Mouse (Mus musculus): ENCODE results near the gene Nfib.

Nfib gene

DNA sequence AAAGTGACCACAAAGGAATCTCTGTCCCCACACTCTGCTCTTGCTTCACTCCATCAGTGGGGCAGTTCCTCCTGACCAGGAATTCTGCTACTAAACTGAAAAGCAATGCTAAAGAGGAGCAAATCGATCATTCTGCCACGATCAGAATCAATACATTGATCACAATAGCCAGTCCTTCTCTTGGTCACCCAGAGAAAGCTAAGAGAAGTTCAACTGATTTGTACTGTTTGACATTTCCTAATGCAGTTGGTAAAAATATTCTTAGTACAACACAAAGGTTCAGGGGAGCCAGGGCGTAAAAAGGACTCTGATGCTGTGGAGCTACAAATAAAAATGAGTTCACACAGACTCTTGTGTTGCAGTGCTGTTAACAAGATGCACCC is 234.6 kb downstream of the Nfib start:
- in situ Hi-C loops (cut with MboI; ENCODE audit: low pct_unique_long_range_greater_than_20kb in 1 of 2, low sequenced_read_pairs in 2 of 2, unreplicated experiment in 1 of 2) = no loop called here

DNA sequence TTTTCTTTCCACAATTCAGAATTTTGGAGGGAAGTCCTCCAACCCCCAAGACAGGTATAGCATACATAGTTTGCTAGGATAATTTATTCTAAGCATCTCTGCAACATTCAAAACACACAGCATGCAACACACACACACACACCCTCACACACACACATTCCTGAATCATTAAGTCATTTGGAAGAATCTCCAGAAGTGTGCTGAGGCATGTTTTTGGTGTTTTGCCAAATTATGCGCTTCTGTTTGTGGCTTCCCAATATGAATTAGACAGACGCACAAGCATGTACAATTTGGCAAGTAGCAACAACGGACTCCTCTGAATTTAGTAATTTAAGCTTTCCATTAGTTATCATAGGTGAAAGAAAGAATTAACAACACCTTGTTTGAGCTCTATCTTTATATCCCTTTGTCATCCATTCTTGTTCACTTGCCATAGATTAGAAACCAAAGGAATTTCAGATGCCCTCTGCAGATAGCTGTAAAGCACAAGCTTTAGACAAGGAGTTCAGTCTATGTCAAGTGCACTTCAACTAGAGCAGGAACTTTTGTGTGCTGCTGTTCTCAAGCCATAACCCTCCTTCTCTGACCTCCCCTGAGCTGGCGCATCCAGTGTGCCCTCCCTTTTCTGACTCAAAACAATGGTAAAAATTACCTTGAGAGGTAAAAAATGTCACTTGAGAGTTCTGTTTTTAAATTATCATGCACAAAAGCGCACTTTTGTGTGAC is 235.2 kb downstream of the Nfib start:
- in situ Hi-C loops (cut with MboI; ENCODE audit: low pct_unique_long_range_greater_than_20kb in 1 of 2, low sequenced_read_pairs in 2 of 2, unreplicated experiment in 1 of 2) = no loop called here

DNA sequence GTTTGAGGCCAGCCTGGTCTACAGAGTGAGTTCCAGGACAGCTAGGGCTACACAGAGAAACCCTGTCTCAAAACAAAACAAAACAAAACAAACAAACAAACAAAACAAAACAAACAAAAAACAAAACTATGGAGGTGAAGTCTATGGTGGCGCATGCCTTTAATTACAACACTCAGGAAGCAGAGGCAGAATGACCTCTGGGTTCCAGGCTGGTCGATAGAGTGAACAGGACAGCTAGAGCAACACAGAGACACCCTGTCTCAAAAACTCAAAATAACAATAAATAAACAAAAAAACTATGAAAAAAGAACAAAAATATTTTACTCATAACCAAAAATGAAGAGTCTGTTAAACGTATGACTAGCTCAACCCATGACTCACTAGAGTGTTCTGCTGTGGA is 236.6 kb downstream of the Nfib start:
- in situ Hi-C loops (cut with MboI; ENCODE audit: low pct_unique_long_range_greater_than_20kb in 1 of 2, low sequenced_read_pairs in 2 of 2, unreplicated experiment in 1 of 2) = no loop called here

DNA sequence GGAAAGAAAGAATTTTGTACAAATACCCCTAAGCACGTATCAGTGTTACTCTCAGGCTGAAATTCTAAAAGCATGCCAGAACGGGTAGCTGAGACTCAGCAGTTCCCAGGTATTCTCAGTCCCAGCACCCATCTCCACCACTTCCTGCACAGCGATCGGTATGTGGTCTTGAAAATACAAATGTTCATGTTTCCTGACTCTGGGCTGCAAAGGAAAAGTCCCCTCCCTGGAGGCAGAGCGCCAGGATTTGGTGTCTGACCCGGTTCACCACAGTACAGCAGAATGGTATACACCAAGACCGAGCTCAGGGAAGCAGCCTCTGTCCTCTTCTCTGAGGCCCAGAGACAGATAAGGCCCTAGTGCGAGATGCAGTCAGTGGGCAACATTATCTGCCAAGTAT is 238.8 kb downstream of the Nfib start:
- in situ Hi-C loops (cut with MboI; ENCODE audit: low pct_unique_long_range_greater_than_20kb in 1 of 2, low sequenced_read_pairs in 2 of 2, unreplicated experiment in 1 of 2) = no loop called here

DNA sequence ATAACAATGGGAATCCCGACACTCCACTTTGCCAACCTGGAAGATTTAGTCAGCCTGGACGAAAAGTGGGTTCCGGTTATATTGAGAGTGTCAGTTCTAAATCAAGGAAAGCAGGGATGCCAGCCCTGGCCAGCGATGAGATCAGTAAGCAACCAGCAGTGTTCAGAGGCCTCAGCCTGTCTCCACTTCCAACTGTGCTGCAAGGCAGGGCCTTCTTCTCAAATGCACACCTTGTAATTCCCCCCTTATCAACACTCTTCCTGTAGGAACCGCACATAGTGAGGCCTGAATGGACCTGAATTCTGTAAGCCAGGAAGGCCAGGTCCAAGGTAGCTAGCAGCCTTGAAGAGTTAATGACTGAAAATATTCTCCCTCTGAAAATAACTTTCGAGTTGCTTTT is 239.4 kb downstream of the Nfib start:
- in situ Hi-C loops (cut with MboI; ENCODE audit: low pct_unique_long_range_greater_than_20kb in 1 of 2, low sequenced_read_pairs in 2 of 2, unreplicated experiment in 1 of 2) = no loop called here

DNA sequence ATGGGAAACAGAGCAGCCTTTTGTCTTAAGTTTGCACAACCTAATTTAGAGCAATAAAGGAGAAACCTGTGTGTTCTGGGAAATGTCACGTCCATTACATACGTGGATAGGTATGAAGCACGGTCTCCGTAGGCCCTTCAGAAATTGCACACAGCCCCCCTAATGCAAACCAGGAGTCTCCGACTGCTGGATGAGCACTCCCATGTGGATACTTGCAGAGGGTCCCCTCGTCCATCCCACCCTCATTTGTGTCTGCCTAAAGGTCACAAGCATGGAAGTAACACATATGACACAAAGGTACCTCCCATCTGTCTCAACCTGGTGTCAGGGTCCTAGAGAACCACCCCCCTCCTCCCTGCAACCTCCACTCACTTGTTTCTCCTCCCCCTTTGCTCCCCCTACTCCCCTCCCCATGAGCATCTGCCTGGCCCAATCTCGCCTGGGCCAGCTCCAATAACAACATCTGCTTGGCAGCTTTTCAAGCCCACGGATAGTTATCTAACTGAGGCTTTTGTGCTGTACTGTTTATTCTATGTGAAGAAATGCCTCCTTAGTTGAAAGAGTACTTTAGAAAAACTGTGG is 241.4 kb downstream of the Nfib start:
- in situ Hi-C loops (cut with MboI; ENCODE audit: low pct_unique_long_range_greater_than_20kb in 1 of 2, low sequenced_read_pairs in 2 of 2, unreplicated experiment in 1 of 2) = no loop called here

DNA sequence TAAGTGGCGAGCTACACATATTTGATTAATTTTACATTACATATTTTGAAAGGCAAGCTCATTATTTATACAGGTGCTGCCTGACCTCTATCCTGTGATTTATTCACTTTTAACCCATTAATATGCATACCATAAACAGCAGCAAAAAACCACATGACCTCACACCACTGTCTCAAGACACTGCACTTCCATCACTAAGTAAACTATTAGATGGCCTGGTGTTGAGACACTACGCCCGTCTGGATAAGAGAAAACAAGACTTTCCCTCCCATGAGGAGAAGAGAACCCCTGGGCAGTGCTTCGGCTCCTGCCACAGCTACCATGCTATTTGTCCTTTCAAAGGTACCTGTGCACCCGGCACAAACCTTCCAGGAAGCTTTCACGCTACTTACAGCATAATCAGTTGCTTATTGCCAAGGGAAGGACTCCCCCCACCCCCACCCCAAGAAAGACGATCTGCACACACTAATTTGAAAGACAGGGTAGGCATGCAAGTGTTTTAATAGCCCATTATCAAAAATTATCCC is 242.3 kb downstream of the Nfib start:
- in situ Hi-C loops (cut with MboI; ENCODE audit: low pct_unique_long_range_greater_than_20kb in 1 of 2, low sequenced_read_pairs in 2 of 2, unreplicated experiment in 1 of 2) = no loop called here

DNA sequence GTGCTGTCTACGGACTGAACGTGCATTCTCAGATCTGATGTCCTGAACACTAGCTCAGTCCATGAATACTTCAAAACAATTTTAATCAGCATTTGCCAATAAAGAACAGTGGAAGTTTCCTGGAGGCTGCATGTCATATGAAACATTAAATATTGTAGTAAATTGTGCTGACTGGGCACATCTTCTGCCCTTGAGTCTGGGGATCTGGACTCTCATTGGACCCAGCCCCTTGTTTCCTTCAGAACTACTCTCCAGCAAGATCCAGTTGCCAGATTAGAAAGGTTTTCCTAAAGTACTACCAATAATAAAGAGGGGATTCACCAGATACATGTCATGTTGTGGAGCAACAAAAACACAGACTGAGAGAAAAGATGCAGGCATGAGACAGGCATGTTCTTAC is 243.9 kb downstream of the Nfib start:
- in situ Hi-C loops (cut with MboI; ENCODE audit: low pct_unique_long_range_greater_than_20kb in 1 of 2, low sequenced_read_pairs in 2 of 2, unreplicated experiment in 1 of 2) = no loop called here

DNA sequence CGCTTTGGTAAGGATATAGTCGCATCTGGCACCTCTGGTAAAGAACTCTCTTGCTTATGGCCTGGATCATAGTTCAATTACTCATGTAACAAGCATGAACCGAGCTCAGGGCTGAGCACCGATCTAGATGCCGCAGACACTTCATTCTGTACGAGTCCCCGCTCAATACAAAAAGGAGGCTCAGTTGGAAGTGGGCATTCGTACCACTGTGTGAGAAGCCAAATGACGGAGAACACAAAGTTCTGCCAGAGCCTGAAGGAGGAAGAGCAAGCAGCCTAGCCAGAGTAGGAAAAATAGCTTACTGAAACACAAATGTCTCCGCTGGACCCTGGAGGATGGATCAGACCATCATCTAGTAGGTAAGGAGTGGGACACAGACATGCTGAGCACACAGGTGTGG is 246.7 kb downstream of the Nfib start:
- in situ Hi-C loops (cut with MboI; ENCODE audit: low pct_unique_long_range_greater_than_20kb in 1 of 2, low sequenced_read_pairs in 2 of 2, unreplicated experiment in 1 of 2) = no loop called here

DNA sequence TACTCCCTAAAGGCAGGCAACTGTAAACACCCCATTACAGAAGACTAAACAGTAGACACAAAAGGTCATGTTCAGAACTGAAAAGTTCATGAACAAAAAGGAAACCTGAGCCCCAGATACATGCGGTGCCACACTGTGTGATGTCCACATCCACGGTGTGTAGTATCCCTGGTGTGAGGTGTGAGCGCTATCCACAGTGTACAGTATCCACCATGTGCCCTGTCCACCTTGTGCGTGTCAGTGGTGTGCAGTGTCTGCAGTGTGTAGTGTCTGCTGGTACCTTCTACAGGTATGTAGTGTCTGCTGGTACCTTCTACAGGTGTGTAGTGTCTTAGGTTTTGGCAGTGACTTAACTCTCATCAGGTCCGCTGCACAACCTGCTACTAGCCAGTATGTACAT is 248.6 kb downstream of the Nfib start:
- in situ Hi-C loops (cut with MboI; ENCODE audit: low pct_unique_long_range_greater_than_20kb in 1 of 2, low sequenced_read_pairs in 2 of 2, unreplicated experiment in 1 of 2) = no loop called here

DNA sequence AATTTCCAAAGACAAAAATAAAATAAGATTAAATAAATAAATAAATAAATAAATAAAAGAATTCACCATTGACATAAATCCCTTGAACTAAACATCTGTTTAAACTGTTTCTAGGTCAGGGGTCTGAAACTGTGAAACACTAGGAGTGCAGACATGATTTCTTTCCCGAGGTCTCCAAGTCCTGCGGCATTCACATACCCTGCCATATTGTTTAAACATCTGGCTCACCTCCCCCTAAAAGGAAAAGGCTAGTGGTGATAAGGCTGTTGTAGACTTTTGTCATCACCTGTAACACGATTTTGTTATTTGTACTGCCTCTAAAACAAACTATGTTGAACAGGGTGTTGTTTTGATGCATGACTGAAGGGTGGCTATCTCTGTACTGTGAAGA is 249.2 kb downstream of the Nfib start:
- in situ Hi-C loops (cut with MboI; ENCODE audit: low pct_unique_long_range_greater_than_20kb in 1 of 2, low sequenced_read_pairs in 2 of 2, unreplicated experiment in 1 of 2) = no loop called here

DNA sequence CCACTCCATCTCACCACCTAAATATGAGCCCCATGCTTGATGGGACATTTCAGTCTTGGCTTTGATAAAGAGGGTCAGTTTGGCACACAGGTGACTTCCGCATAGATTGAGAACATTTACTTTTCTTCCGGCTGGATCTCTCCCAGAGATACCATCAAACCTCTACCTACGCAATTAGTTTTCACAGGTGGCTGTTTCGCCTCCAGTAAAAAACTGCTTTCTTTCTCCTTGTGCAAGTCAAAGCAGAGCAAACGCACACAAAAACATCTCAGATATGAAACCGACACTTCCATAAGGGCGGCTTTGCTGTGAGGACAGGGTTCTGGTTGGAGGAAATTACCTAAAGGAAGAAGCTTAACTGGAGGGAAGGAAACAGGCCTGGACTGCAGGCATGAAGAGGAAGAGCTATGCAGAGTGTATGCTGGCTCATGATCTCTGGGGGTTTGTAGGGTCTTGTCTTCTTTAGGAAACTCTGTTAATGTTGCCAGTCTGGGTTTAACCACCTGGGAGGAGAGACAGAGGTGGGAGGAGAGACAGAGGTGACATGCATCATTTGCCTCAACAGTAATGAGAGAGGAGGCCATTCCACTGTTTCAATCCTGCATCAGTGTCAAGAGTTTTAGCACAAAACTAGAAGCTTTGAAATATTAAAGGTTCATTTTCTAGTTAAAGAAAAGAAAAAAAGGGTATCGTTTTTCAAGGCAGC is 249.8 kb downstream of the Nfib start:
- in situ Hi-C loops (cut with MboI; ENCODE audit: low pct_unique_long_range_greater_than_20kb in 1 of 2, low sequenced_read_pairs in 2 of 2, unreplicated experiment in 1 of 2) = no loop called here

DNA sequence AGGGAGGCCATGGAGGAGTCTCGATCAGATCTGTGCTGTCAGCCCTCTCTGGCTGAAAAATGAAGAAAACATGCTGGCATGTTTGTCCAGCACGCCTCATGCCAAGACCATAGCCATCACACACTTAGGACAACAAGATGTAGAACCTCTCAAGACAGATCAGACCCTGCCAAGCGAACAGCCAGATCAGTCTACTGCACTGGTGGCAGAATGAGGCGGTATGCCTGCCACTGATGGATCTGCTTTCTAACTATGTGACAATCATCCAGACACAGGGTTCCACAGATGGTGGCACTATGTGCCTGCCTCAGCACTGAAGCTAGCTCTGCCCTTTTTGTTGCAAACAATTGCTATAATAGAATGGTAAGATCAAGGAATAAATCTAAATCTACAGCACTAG is 250.6 kb downstream of the Nfib start:
- in situ Hi-C loops (cut with MboI; ENCODE audit: low pct_unique_long_range_greater_than_20kb in 1 of 2, low sequenced_read_pairs in 2 of 2, unreplicated experiment in 1 of 2) = no loop called here

DNA sequence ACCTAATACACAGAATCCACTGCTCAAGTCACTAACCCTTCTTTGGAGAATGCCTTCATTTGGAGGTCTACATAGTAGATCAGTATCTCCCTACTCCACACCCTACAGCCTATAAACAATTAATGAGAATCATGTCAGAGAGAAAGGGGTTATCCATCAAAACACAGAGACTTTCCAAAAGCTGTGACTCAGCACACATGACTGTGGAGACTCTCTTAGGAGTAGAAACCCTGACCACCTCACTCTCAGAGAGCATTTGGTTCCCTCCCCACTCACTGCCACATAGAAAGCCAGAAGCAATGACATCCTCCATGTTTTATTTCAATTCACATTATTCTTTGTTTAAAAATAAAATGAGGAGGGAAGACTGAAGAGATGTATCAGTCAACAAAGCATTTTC is 252.2 kb downstream of the Nfib start:
- in situ Hi-C loops (cut with MboI; ENCODE audit: low pct_unique_long_range_greater_than_20kb in 1 of 2, low sequenced_read_pairs in 2 of 2, unreplicated experiment in 1 of 2) = no loop called here

DNA sequence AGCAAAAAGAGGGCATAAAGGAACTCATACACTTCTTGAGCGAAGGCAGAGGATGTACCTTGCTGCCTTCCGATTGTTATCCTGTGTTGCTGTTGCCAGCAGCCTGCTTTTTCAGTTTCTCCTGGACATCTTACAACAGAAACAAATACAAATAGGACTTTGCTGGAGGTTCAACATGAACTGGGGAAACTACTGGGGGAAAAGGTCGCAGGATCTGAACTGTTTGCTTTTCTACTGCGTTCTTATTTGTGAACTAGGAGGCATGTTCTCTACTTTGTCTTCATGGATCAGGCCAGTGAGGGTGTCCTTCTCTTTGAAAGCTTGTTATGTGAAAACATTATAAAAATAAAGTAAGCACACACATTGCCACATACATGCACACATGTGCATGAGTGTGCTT is 252.6 kb downstream of the Nfib start:
- in situ Hi-C loops (cut with MboI; ENCODE audit: low pct_unique_long_range_greater_than_20kb in 1 of 2, low sequenced_read_pairs in 2 of 2, unreplicated experiment in 1 of 2) = no loop called here

DNA sequence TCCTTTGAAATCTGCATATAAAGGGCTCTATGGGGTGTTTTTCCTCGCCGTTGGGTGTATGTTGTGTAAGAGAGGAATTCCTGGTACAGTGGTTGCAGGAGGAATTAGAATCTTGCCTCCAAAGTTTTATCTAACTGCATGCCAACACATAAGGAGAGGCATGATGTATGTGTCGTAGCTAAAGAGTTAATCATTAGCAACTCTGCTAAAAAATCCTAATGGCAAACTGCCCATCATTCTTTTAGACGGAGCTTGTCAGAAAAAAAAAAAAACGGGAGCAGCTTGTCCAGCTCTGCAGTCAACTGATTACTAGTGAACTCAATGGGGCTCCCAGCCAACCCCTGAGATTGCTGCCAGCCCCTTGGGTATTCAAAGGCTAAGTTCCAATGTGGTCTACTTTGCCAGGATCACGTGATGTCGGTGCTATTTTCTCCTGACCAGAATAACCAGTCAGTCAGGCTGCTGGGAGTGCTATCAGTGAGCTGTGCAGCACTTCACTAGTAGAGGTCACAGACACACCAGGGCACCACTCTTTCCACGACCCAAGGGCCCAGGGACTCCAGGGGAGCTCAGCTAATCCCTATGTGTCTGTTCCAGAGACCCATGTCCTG is 258.4 kb downstream of the Nfib start:
- in situ Hi-C loops (cut with MboI; ENCODE audit: low pct_unique_long_range_greater_than_20kb in 1 of 2, low sequenced_read_pairs in 2 of 2, unreplicated experiment in 1 of 2) = no loop called here

DNA sequence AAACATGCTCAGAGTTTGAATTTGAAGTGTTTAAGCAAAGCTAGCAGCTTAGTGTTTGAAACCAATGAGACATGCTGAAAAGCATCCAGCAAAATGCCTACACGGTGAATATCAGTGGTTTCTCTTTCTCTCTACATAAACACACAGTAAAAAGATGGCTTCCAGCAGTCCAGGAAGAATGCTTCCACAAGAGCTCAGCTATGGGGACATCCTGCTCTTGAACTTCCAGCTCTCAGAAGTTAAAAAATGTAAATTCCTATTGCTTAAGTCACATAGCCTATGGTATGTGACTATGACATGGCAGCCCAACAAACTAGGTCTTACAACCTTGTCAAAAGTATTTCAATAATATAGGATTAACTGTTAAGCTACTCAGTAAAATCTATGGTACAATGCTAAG is 261.5 kb downstream of the Nfib start:
- in situ Hi-C loops (cut with MboI; ENCODE audit: low pct_unique_long_range_greater_than_20kb in 1 of 2, low sequenced_read_pairs in 2 of 2, unreplicated experiment in 1 of 2) = no loop called here

DNA sequence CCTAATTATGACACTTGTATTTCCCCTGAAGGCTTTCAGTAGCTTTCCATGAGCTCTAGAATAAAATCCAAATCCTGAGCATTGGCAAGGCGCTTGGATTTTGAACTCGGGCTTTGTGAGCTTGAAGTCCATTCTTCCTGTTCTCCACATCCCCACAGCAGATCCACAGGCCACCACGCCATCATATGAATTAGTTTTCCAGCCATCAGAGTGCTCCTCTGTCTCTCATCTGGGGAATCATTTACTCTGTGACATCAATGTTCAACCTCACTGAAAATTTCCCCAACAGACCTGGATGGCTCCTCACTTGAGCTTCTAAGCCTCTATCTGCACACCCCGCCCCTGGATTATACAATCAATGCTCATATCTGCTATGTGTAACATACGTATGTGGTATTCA is 262.1 kb downstream of the Nfib start:
- in situ Hi-C loops (cut with MboI; ENCODE audit: low pct_unique_long_range_greater_than_20kb in 1 of 2, low sequenced_read_pairs in 2 of 2, unreplicated experiment in 1 of 2) = no loop called here

DNA sequence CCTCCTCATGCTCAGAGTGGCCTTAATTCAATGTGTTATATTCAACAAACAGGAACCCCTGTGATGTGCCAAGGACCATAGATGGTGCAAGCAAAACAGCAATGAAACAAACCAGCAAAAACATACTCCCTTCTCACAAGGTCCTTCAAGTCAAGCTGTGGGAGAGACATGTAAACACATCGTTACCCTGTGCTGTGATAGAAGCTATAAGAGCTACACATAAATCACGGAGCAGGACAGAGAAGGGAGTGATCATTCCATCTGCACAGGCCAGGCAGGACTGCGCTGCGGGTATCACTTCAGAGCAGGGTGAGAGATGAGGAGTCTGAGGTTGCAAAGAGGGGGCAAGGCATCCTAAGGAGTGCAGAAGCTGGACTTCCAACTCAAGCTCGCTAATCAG is 262.5 kb downstream of the Nfib start:
- in situ Hi-C loops (cut with MboI; ENCODE audit: low pct_unique_long_range_greater_than_20kb in 1 of 2, low sequenced_read_pairs in 2 of 2, unreplicated experiment in 1 of 2) = no loop called here
